Mouse (Mus musculus): ENCODE results near the gene Olfr558. TPM values are rescaled to one million over a fixed set of nuclear protein-coding genes. Genes with fewer than 3 reads are reported as not detected.

The Olfr558 gene
- not detected in 2 replicates for polyA plus RNA-seq (2012; ENCODE audit: insufficient read depth, insufficient read length, missing spikeins)

DNA sequence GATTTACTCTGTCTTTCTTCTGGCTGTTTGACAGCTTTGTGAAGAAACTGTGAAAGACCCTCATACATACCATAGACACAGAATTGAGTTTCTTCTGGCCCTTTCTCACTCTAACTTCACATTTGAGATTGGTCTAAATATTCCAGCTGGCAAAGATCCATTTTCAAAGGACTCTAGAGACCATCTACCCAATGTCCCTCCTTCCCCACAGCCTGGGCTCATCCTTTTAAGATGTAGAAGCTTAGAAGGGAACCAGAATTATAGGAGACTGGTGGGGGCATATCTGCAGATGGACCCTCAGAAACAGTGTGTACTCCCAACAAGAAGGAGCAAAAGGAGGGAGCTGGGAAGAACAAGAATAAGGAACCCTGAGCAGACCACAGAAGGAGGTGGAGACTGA, at the start of gene Olfr558:
Gene Olfr558 (plus strand): TSS at position 301 of the 400 bp plus-strand sequence.
- no peaks in the 10 kb centered on the region for H3K4me1 ChIP-seq (ENCODE audit: control insufficient read depth, insufficient read depth, low read length)
- H3K4me3 ChIP-seq (ENCODE audit: insufficient read depth, low read length), result no peak within 1 kb of the TSS
- TF ChIP-seq CTCF (IDR thresholded peaks at IDR 0.05; ENCODE audit: low read depth, low read length), result no peak
- TF ChIP-seq POLR2A (IDR thresholded peaks at IDR 0.05; ENCODE audit: borderline replicate concordance, low read depth, low read length), result no peak
- H3K27ac ChIP-seq (ENCODE audit: insufficient read depth, low read depth, low read length), result no peak within 1 kb of the TSS

DNA sequence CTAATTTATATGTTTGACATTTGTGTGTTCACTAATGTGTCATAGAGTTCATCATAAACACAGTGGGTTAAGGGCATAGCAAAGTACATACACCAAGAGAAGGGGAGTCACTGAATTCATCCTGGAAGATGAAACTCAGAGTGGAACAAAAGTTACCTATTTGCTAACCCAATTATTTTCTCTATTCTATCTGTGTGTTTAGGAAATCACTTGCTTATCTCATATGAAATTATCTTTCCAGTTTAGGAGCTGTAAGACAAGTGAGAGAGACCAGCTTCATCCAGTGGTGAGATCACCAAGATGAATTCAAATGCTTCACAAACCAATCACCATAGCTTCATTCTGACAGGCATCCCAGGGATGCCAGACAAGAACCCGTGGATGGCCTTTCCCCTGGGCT, 43.5 kb upstream of the Olfr558 start, which contains the start of gene Olfr555:
Gene Olfr555 (plus strand): TSS at position 301 of the 400 bp plus-strand sequence.
- no peak within 1 kb of the TSS for H3K4me3 ChIP-seq (ENCODE audit: insufficient read depth, low read length)
- H3K4me1 ChIP-seq (ENCODE audit: control insufficient read depth, insufficient read depth, low read length), result no peaks in the 10 kb centered on the region
- no peak within 1 kb of the TSS for H3K27ac ChIP-seq (ENCODE audit: insufficient read depth, low read depth, low read length)
- no peak for TF ChIP-seq POLR2A (IDR thresholded peaks at IDR 0.05; ENCODE audit: borderline replicate concordance, low read depth, low read length)
- TF ChIP-seq CTCF (IDR thresholded peaks at IDR 0.05; ENCODE audit: low read depth, low read length), result no peak

DNA sequence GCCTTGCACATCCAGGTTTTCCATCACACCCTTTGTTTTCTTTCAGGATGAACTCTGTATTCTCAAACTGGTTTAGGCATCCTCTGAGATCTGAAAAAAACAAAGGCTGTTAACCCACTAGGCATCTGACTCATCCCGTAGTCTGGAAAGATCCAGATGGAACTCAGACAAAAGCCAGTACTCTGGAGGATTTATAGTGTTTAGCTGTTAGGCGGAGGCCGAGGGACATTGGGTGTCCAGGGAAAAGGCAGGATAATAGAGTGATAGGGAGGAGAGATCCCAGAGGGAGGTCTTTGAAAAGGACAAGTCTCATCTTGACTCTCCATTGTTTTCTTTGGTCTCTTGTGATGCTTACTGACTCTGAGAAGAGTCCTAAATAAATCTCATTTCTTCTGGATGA, 37.4 kb upstream of the Olfr558 start, which contains the start of gene Olfr556:
Gene Olfr556 (plus strand): TSS at position 301 of the 400 bp plus-strand sequence.
- no peak for TF ChIP-seq POLR2A (IDR thresholded peaks at IDR 0.05; ENCODE audit: borderline replicate concordance, low read depth, low read length)
- TF ChIP-seq CTCF (IDR thresholded peaks at IDR 0.05; ENCODE audit: low read depth, low read length), result no peak
- H3K4me3 ChIP-seq (ENCODE audit: insufficient read depth, low read length), result no peak within 1 kb of the TSS
- H3K4me1 ChIP-seq (ENCODE audit: control insufficient read depth, insufficient read depth, low read length), result no peaks in the 10 kb centered on the region
- no peak within 1 kb of the TSS for H3K27ac ChIP-seq (ENCODE audit: insufficient read depth, low read depth, low read length)

DNA sequence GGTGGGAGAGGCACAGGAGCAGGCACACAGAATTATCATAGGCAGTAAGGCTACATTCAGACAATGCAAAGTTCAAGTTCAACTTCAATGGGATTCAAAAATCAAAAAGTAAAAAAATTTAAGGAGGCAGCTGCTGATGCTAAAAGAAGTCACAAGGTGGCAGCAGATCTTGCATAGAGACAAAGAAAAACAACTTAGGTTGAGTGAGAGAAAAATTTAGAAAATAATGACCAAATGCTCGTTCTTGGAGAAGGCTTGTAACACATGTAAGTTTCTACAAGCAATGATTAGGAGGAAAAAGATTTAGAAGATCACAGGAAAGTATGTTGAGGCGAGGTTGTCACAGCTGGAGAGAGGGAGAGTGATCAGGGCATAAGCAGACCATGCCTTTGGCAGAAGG, 36.6 kb upstream of the Olfr558 start:
- Histone ChIP-seq H3K4me1 (ENCODE audit: control insufficient read depth, insufficient read depth, low read length) (no peaks in the 10 kb centered on the region), H3K27ac (ENCODE audit: insufficient read depth, low read depth, low read length) (no peak overlapping the region), H3K4me3 (ENCODE audit: insufficient read depth, low read length) (no peak overlapping the region)
- no peak for TF ChIP-seq POLR2A (IDR thresholded peaks at IDR 0.05; ENCODE audit: borderline replicate concordance, low read depth, low read length)

DNA sequence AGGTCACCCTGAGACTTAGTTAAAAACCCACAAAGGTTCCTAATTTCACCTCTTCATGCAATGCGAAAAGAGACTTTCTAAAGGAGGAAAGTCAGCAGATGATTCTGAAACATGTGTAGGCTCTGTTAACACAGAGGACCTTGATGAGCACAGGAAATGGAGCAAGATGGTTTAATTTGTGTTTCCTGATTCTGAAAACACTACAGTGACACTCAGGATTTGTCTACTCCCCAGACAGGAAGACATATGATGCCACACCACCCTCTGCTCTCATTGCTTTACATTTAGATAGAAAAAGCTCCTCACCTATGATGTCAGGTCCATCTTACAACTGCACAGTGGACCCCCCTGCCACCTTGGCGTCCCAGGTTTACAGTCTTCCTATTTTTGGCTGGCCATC, 25.8 kb upstream of the Olfr558 start:
- H3K4me1 ChIP-seq (ENCODE audit: control insufficient read depth, insufficient read depth, low read length), result no peaks in the 10 kb centered on the region
- TF ChIP-seq POLR2A (IDR thresholded peaks at IDR 0.05; ENCODE audit: borderline replicate concordance, low read depth, low read length), result no peak
- TF ChIP-seq CTCF (IDR thresholded peaks at IDR 0.05; ENCODE audit: low read depth, low read length), result no peak
- H3K27ac ChIP-seq (ENCODE audit: insufficient read depth, low read depth, low read length), result no peak overlapping the region
- no peak overlapping the region for H3K4me3 ChIP-seq (ENCODE audit: insufficient read depth, low read length)

DNA sequence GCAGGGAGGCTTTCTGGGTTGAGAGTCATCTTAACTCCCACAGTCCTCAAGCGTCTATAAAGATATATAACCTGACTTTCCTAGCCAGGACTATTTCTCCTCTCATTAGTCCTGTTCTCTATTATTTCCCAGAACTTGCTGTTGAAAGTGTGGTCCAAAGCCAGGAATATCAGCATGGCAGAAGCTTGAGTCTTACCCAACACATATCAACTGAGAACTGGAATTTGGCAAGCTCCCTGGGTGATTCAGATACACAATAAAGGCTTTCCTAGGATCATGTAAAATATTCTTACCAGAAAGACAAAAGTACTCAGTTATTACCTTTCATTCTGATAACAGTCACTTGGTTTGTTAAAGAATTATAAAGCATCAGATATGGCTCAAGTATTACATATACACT, 20.1 kb upstream of the Olfr558 start:
- Histone ChIP-seq H3K4me3 (ENCODE audit: insufficient read depth, low read length) (no peak overlapping the region), H3K27ac (ENCODE audit: insufficient read depth, low read depth, low read length) (no peak overlapping the region), H3K4me1 (ENCODE audit: control insufficient read depth, insufficient read depth, low read length) (no peaks in the 10 kb centered on the region; the same call in 1 of the 2 replicates)
- TF ChIP-seq CTCF (IDR thresholded peaks at IDR 0.05; ENCODE audit: low read depth, low read length) (no peak), POLR2A (IDR thresholded peaks at IDR 0.05; ENCODE audit: borderline replicate concordance, low read depth, low read length) (no peak)

DNA sequence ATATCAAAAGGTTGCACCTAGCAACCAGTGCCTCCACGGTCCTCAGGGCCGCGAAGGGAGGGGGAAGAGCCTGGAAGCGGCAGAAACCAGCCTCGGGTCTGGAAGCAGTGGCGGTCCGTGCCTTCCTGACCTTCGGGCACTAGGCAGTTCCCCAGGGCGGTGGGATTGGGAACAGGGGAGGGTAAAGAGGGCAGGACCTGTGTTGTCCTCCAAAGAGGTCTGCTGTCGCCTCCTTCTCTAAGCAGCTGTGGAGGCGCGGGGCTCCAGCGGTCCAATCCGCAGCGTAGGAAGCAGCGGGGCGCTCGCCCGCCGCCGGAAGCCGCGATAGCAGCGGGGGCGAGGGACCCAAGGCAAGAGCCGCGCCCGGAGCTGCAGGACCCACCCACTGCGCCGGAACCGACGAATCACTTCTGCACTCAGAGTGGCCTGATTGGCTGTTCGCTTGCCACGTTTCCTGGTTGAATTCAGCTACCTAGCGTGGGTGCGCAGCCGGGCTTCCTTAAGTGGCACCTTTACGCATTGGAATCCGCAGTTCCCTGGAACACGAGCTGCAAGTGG, 15.0 kb upstream of the Olfr558 start, which contains the start of gene Trim68:
Gene Trim68 (minus strand): TSS at position 384 of the 558 bp plus-strand sequence.
- peak within 1 kb of the TSS; percentile 77 for H3K4me3 ChIP-seq (ENCODE audit: insufficient read depth, low read length)
- TF ChIP-seq POLR2A (IDR thresholded peaks at IDR 0.05; ENCODE audit: borderline replicate concordance, low read depth, low read length) (no peak), CTCF (IDR thresholded peaks at IDR 0.05; ENCODE audit: low read depth, low read length) (no peak)
- H3K27ac ChIP-seq (ENCODE audit: insufficient read depth, low read depth, low read length), result no peak within 1 kb of the TSS; the same call in 1 of the 2 replicates
- no peaks in the 10 kb centered on the region; the same call in 1 of the 2 replicates for H3K4me1 ChIP-seq (ENCODE audit: control insufficient read depth, insufficient read depth, low read length)

DNA sequence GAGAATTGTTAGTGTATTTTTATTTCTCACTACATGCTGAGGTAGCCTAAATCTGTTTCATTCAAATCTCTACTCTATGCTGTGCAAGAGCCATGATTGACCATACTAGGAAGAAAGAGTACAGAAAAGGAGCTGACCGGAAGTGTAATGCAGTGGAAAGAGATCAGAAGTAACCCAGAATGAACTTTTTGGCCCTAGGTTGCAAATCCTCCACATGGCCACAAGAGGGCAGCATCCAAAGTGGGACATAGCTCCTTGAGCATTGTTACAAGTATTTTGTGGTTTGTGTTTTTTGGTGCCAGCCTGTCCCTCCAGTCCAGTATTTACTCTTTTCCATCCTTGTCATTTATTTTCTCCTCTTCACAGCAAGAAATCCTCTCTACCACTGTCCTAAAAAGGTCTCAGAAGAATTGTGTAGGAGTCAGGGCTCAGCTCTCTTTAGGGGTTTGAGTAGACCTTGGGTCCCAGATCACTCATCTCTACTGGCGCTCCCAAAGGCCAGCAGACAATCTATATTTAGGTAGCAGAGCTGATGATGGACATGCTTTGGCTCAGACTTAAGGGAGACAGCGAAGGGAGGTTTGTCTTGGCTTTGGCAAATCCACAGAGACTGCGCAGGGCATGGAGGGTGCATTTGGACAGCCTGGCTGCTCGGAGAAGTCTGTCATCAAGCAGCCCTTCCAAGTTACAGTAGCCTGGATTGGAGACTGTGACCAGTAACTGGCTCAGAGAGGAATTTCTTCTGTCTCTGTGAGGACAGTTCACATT, 6.5 kb upstream of the Olfr558 start, which contains the start of gene Olfr557:
Gene Olfr557 (plus strand): TSS at position 553 of the 768 bp plus-strand sequence.
- H3K4me3 ChIP-seq (ENCODE audit: insufficient read depth, low read length), result no peak within 1 kb of the TSS
- no peaks in the 10 kb centered on the region for H3K4me1 ChIP-seq (ENCODE audit: control insufficient read depth, insufficient read depth, low read length)
- no peak within 1 kb of the TSS for H3K27ac ChIP-seq (ENCODE audit: insufficient read depth, low read depth, low read length)
- TF ChIP-seq POLR2A (IDR thresholded peaks at IDR 0.05; ENCODE audit: borderline replicate concordance, low read depth, low read length) (no peak), CTCF (IDR thresholded peaks at IDR 0.05; ENCODE audit: low read depth, low read length) (no peak)

DNA sequence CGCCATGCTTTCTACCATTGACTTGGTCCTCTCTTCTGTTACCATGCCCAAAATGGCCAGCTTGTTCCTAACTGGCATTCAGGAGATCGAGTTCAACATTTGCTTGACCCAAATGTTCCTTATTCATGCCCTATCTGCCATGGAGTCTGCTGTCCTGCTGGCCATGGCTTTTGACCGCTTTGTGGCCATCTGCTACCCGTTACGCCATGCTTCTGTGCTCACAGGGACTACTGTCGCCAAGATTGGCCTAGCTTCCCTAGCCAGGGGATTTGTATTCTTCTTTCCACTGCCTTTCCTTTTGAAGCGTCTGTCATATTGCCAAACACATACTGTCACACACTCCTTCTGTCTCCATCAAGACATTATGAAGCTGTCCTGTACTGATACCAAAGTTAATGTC, 3.6 kb upstream of the Olfr558 start:
- TF ChIP-seq POLR2A (IDR thresholded peaks at IDR 0.05; ENCODE audit: borderline replicate concordance, low read depth, low read length), result no peak
- no peak for TF ChIP-seq CTCF (IDR thresholded peaks at IDR 0.05; ENCODE audit: low read depth, low read length)
- Histone ChIP-seq H3K4me1 (ENCODE audit: control insufficient read depth, insufficient read depth, low read length) (no peaks in the 10 kb centered on the region), H3K4me3 (ENCODE audit: insufficient read depth, low read length) (no peak overlapping the region), H3K27ac (ENCODE audit: insufficient read depth, low read depth, low read length) (no peak overlapping the region)

DNA sequence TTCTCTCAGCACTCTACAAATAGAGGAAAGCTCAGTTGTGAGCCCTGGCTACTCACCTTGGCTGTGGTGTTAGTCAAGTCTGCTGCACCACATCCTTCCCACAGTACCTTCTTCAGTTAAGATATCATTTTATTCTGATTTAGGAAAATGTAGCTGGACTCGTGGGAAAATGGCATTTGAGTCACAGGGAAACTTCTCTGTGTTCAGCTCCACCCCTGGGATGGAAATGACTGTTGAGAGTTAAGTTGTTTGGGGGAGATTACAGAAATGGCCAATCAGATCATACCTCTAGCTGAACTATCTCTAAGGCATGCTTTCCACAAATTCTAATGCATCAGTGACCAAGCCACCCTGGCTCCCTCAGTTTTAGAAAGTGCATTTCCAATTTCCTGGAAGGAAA, 17.0 kb downstream of the Olfr558 start, which contains the start of gene Olfr33:
Gene Olfr33 (minus strand): TSS at position 101 of the 400 bp plus-strand sequence.
- TF ChIP-seq CTCF (IDR thresholded peaks at IDR 0.05; ENCODE audit: low read depth, low read length), result no peak
- TF ChIP-seq POLR2A (IDR thresholded peaks at IDR 0.05; ENCODE audit: borderline replicate concordance, low read depth, low read length), result no peak
- H3K4me3 ChIP-seq (ENCODE audit: insufficient read depth, low read length), result no peak within 1 kb of the TSS
- no peaks in the 10 kb centered on the region for H3K4me1 ChIP-seq (ENCODE audit: control insufficient read depth, insufficient read depth, low read length)
- no peak within 1 kb of the TSS for H3K27ac ChIP-seq (ENCODE audit: insufficient read depth, low read depth, low read length)
